ENCODE assay signal across 8 mouse cellular contexts in the genomic region with DNA sequence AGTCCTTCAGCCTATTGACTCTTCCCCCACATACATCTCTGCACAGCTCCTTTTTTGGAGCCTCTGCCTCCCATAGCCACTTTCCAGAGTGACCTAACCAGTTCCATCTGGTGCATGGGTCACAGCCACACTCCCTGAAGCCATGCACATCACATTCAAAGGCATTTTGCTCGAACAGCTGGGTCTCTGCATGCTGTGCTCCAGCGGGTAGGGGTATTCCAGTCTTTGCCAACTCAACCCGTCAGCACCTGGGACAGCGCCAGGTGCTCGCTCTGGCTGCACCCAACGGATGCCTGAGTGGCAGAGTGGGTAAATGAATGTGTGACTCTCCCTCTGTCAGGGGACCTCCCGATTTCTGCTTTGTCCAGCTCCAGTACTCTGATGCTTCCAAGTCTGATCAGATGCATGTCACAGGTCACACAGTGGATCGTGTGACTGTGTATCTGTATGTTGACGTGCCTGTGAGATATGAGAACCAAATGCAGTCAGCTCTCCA.
DNase-seq lines count a peak whose midpoint lies in the region; ATAC-seq and TF ChIP-seq lines count a peak whose summit lies in the region.

No protein-coding gene starts in this region.

- H3K9me3 ChIP-seq in hindbrain, embryonic 10.5 days, result no peaks in the 10 kb centered on the region
- H3K9me3 ChIP-seq in hindbrain, embryonic 16.5 days (ENCODE audit: control insufficient read depth, low read length), result no peaks in the 10 kb centered on the region
- H3K9me3 ChIP-seq in embryonic facial prominence, embryonic 10.5 days, result no peaks in the 10 kb centered on the region
- H3K9me3 ChIP-seq in liver, postnatal 0 days (ENCODE audit: low read length), result no peaks in the 10 kb centered on the region

- H3K27me3 ChIP-seq in hindbrain, embryonic 10.5 days (ENCODE audit: insufficient read depth, poor library complexity, severe bottlenecking), result peaks cover 42% of the 10 kb centered on the region
- H3K27me3 ChIP-seq in hindbrain, embryonic 16.5 days (replicated peaks; ENCODE audit: control insufficient read depth, insufficient read depth, low read length), result peaks cover 2% of the 10 kb centered on the region; the same call in 1 of the 2 replicates
- H3K27me3 ChIP-seq in embryonic facial prominence, embryonic 10.5 days (replicated peaks; ENCODE audit: low read depth, poor library complexity, severe bottlenecking), result peaks cover 34% of the 10 kb centered on the region
- H3K27me3 ChIP-seq in liver, postnatal 0 days (ENCODE audit: insufficient read depth, low read length), result peaks cover 11% of the 10 kb centered on the region; the same call in 1 of the 2 replicates

- TF ChIP-seq EP300 in liver, postnatal 0 days (IDR thresholded peaks at IDR 0.05; ENCODE audit: low read depth), result no peak

- H3K4me3 ChIP-seq in hindbrain, embryonic 10.5 days, result no peak overlapping the region
- no peak overlapping the region for H3K4me3 ChIP-seq in hindbrain, embryonic 16.5 days (ENCODE audit: low read length)
- no peak overlapping the region for H3K4me3 ChIP-seq in embryonic facial prominence, embryonic 10.5 days
- no peak overlapping the region for H3K4me3 ChIP-seq in liver, postnatal 0 days (ENCODE audit: low read depth, low read length)

- no peak overlapping the region for H3K4me2 ChIP-seq in hindbrain, embryonic 16.5 days (ENCODE audit: low read length)
- no peak overlapping the region for H3K4me2 ChIP-seq in liver, postnatal 0 days (ENCODE audit: low read depth, low read length)

- H3K36me3 ChIP-seq in hindbrain, embryonic 10.5 days, result no peaks in the 10 kb centered on the region
- 0 out of 2 replicates have a peak, but pooled peaks cover 2% of the 10 kb centered on the region for H3K36me3 ChIP-seq in hindbrain, embryonic 16.5 days (ENCODE audit: control insufficient read depth, insufficient read depth, low read length)
- no peaks in the 10 kb centered on the region for H3K36me3 ChIP-seq in embryonic facial prominence, embryonic 10.5 days (replicated peaks)
- no peaks in the 10 kb centered on the region for H3K36me3 ChIP-seq in liver, postnatal 0 days (replicated peaks; ENCODE audit: insufficient read depth, low read length)

- DNase-seq in hindbrain, embryonic 10.5 days (ENCODE audit: low spot score), result peak; percentile 66
- DNase-seq in NIH3T3 (ENCODE audit: low read depth), result peak; percentile 50
- DNase-seq in embryonic facial prominence, embryonic 10.5 days (ENCODE audit: low spot score), result peak; percentile 84
- peak; percentile 32 for DNase-seq in liver, postnatal 0 days
- DNase-seq in gastrocnemius, postnatal 4 days (ENCODE audit: low spot score in 2 of 2), result no peak
- DNase-seq in gastrocnemius, adult 8-10 months (ENCODE audit: low spot score in 2 of 2), result no peak

- peaks cover 31% of the 10 kb centered on the region for H3K4me1 ChIP-seq in hindbrain, embryonic 10.5 days (replicated peaks)
- H3K4me1 ChIP-seq in hindbrain, embryonic 16.5 days (ENCODE audit: control insufficient read depth, insufficient read depth, low read depth, low read length), result peaks cover 18% of the 10 kb centered on the region
- peaks cover 36% of the 10 kb centered on the region for H3K4me1 ChIP-seq in embryonic facial prominence, embryonic 10.5 days
- no peaks in the 10 kb centered on the region for H3K4me1 ChIP-seq in liver, postnatal 0 days (ENCODE audit: insufficient read depth)

- no peak overlapping the region for H3K9ac ChIP-seq in hindbrain, embryonic 16.5 days (ENCODE audit: low read depth, low read length)
- no peak overlapping the region for H3K9ac ChIP-seq in liver, postnatal 0 days (replicated peaks)

- no peak for TF ChIP-seq CTCF in liver, postnatal 0 days (IDR thresholded peaks at IDR 0.05; ENCODE audit: low read depth)

- 0 out of 2 replicates have a peak overlapping the region, but pooled peaks have one; percentile 5 for H3K27ac ChIP-seq in hindbrain, embryonic 10.5 days
- H3K27ac ChIP-seq in hindbrain, embryonic 16.5 days (ENCODE audit: low read depth, low read length), result no peak overlapping the region
- H3K27ac ChIP-seq in embryonic facial prominence, embryonic 10.5 days (replicated peaks), result no peak overlapping the region
- no peak overlapping the region for H3K27ac ChIP-seq in liver, postnatal 0 days (ENCODE audit: low read depth)

- ATAC-seq in hindbrain, embryonic 16.5 days, result no peak
- no peak for ATAC-seq in liver, postnatal 0 days
- no peak for ATAC-seq in megakaryocyte, adult 5-6 weeks (ENCODE audit: poor library complexity, severe bottlenecking)

- 14% methylated on average over 9 of the region's 9 CpGs for WGBS in hindbrain, embryonic 10.5 days
- WGBS in hindbrain, embryonic 16.5 days, result 13% methylated on average over 9 of the region's 9 CpGs
- WGBS in embryonic facial prominence, embryonic 10.5 days, result 9% methylated on average over 9 of the region's 9 CpGs
- WGBS in liver, postnatal 0 days (ENCODE audit: insufficient replicate concordance), result 12% methylated on average over 9 of the region's 9 CpGs

Comparison
In these comparisons a context has a peak if more than half of its experiments do, and no peak if none do; other contexts are left out.
1. DNase-seq: peak in hindbrain, embryonic 10.5 days (single experiment), NIH3T3 (single experiment), embryonic facial prominence, embryonic 10.5 days (single experiment) and liver, postnatal 0 days (single experiment); none in gastrocnemius, postnatal 4 days (0 of 2) and gastrocnemius, adult 8-10 months (0 of 2).